Mouse (Mus musculus) bone marrow macrophage, adult 2 months (primary cell): ENCODE results near the gene Mcm3.

ENCODE experiments used
- CTCF ChIP-seq: IDR thresholded peaks from 2 replicates; pipeline ENCODE4 v1.5.1; 2012; ENCODE audit warnings: low read depth, mild to moderate bottlenecking, low read length, moderate library complexity
- POLR2A ChIP-seq: IDR thresholded peaks from 2 replicates; pipeline ENCODE4 v1.6.1; 2012; ENCODE audit warnings: mild to moderate bottlenecking, low read depth, low read length, borderline replicate concordance

GRCm38 (mm10) chr1:20823471-20823870, 3.4 kb upstream of the Mcm3 start:
- TF ChIP-seq CTCF = no peak
- TF ChIP-seq POLR2A = no peak
